Comparison of ENCODE assay signal across 21 mouse cellular contexts in genomic region chr14:12560233-12560577, GRCm38 (mm10).
DNase-seq lines count a peak whose midpoint lies in the region; ATAC-seq and TF ChIP-seq lines count a peak whose summit lies in the region.
"Had no signal": no experiment of that assay in that cellular context is flagged by ENCODE, and none has a peak within 500 bp of the region (broad histone marks: within the 10 kb centered on the region; RNA-seq: fewer than 3 reads in every experiment).

No protein-coding gene starts in this region.

- WGBS in cerebellum, adult 2 months, result 71% methylated on average over 1 of the region's 1 CpGs
- WGBS in limb, embryonic 11.5 days, result 23% methylated on average over 1 of the region's 1 CpGs
- 32% methylated on average over 1 of the region's 1 CpGs for WGBS in limb, embryonic 10.5 days
- WGBS in midbrain, embryonic 13.5 days, result 96% methylated on average over 1 of the region's 1 CpGs
- 67% methylated on average over 1 of the region's 1 CpGs for WGBS in neural tube, embryonic 14.5 days

- peak; percentile 68; the same call in 1 of the 2 replicates for ATAC-seq in limb, embryonic 11.5 days (ENCODE audit: insufficient number of reproducible peaks, low FRiP score, low TSS enrichment, low read depth)
- peak; percentile 28; the same call in 1 of the 2 replicates for ATAC-seq in midbrain, embryonic 13.5 days
- peak; percentile 25; the same call in 1 of the 2 replicates for ATAC-seq in neural tube, embryonic 14.5 days (ENCODE audit: low read depth)
- ATAC-seq: Patski had no signal

- no peak for TF ChIP-seq POLR2A in cerebellum, adult 2 months (IDR thresholded peaks at IDR 0.05; ENCODE audit: borderline replicate concordance, insufficient read depth, low read length)

- H3K4me3 ChIP-seq in cerebellum, adult 2 months (replicated peaks; ENCODE audit: insufficient read depth, low read depth, low read length), result no peak overlapping the region
- H3K4me3 ChIP-seq in limb, embryonic 11.5 days (ENCODE audit: low read depth, low read length), result no peak overlapping the region
- H3K4me3 ChIP-seq in limb, embryonic 10.5 days, result no peak overlapping the region
- no peak overlapping the region for H3K4me3 ChIP-seq in midbrain, embryonic 13.5 days (replicated peaks)
- no peak overlapping the region for H3K4me3 ChIP-seq in neural tube, embryonic 14.5 days (ENCODE audit: low read depth, low read length)
- H3K4me3 ChIP-seq: heart, embryonic 10.5 days; limb, embryonic 12.5 days; liver, embryonic 13.5 days had no signal

- H3K4me2 ChIP-seq in limb, embryonic 11.5 days (ENCODE audit: low read depth, severe bottlenecking), result no peak overlapping the region
- H3K4me2 ChIP-seq in midbrain, embryonic 13.5 days (replicated peaks), result no peak overlapping the region
- H3K4me2 ChIP-seq in neural tube, embryonic 14.5 days (ENCODE audit: low read depth, low read length), result no peak overlapping the region
- H3K4me2 ChIP-seq: limb, embryonic 12.5 days; liver, embryonic 13.5 days; lung, embryonic 14.5 days had no signal

- H3K27me3 ChIP-seq in cerebellum, adult 2 months (ENCODE audit: control insufficient read depth, insufficient read depth, low read length), result no peaks in the 10 kb centered on the region
- H3K27me3 ChIP-seq in limb, embryonic 11.5 days (ENCODE audit: control insufficient read depth, insufficient read depth, low read length), result no peaks in the 10 kb centered on the region
- no peaks in the 10 kb centered on the region for H3K27me3 ChIP-seq in limb, embryonic 10.5 days (ENCODE audit: low read depth, poor library complexity, severe bottlenecking)
- no peaks in the 10 kb centered on the region for H3K27me3 ChIP-seq in midbrain, embryonic 13.5 days
- no peaks in the 10 kb centered on the region for H3K27me3 ChIP-seq in neural tube, embryonic 14.5 days (ENCODE audit: control insufficient read depth, insufficient read depth, low read length)
- H3K27me3 ChIP-seq: limb, embryonic 12.5 days; liver, embryonic 13.5 days; Patski had no signal

- no peak overlapping the region for H3K27ac ChIP-seq in cerebellum, adult 2 months (ENCODE audit: insufficient read depth, low read length)
- no peak overlapping the region for H3K27ac ChIP-seq in limb, embryonic 11.5 days (replicated peaks; ENCODE audit: low read depth, low read length)
- H3K27ac ChIP-seq in limb, embryonic 10.5 days, result no peak overlapping the region
- H3K27ac ChIP-seq in midbrain, embryonic 13.5 days, result peak overlapping the region; percentile 56
- H3K27ac ChIP-seq in neural tube, embryonic 14.5 days (ENCODE audit: low read depth, low read length), result peak overlapping the region; percentile 48
- H3K27ac ChIP-seq: heart, embryonic 10.5 days; limb, embryonic 12.5 days; liver, embryonic 13.5 days had no signal

- no peak for TF ChIP-seq CTCF in cerebellum, adult 2 months (IDR thresholded peaks at IDR 0.05; ENCODE audit: borderline replicate concordance, insufficient read depth, low read depth, low read length)

- H3K4me1 ChIP-seq in cerebellum, adult 2 months (ENCODE audit: control insufficient read depth, insufficient read depth, low read length), result peaks cover 16% of the 10 kb centered on the region
- H3K4me1 ChIP-seq in limb, embryonic 11.5 days (ENCODE audit: control insufficient read depth, insufficient read depth, low read length), result no peaks in the 10 kb centered on the region
- H3K4me1 ChIP-seq in limb, embryonic 10.5 days, result peaks cover 15% of the 10 kb centered on the region
- H3K4me1 ChIP-seq in midbrain, embryonic 13.5 days (replicated peaks), result peaks cover 20% of the 10 kb centered on the region
- peaks cover 18% of the 10 kb centered on the region for H3K4me1 ChIP-seq in neural tube, embryonic 14.5 days (ENCODE audit: control insufficient read depth, insufficient read depth, low read length)
- H3K4me1 ChIP-seq: heart, embryonic 10.5 days; liver, embryonic 13.5 days had no signal

- no peaks in the 10 kb centered on the region for H3K9me3 ChIP-seq in limb, embryonic 11.5 days (ENCODE audit: control insufficient read depth, low read length)
- H3K9me3 ChIP-seq in limb, embryonic 10.5 days (replicated peaks), result no peaks in the 10 kb centered on the region
- H3K9me3 ChIP-seq in midbrain, embryonic 13.5 days, result peaks cover 7% of the 10 kb centered on the region; the same call in 1 of the 2 replicates
- H3K9me3 ChIP-seq in neural tube, embryonic 14.5 days (ENCODE audit: control insufficient read depth, low read length), result no peaks in the 10 kb centered on the region
- H3K9me3 ChIP-seq: heart, embryonic 10.5 days; limb, embryonic 12.5 days; liver, embryonic 13.5 days had no signal

- H3K36me3 ChIP-seq in limb, embryonic 11.5 days (ENCODE audit: control insufficient read depth, insufficient read depth, low read length), result no peaks in the 10 kb centered on the region
- no peaks in the 10 kb centered on the region for H3K36me3 ChIP-seq in limb, embryonic 10.5 days
- no peaks in the 10 kb centered on the region for H3K36me3 ChIP-seq in midbrain, embryonic 13.5 days
- no peaks in the 10 kb centered on the region for H3K36me3 ChIP-seq in neural tube, embryonic 14.5 days (ENCODE audit: control insufficient read depth, insufficient read depth, low read length)
- H3K36me3 ChIP-seq: heart, embryonic 10.5 days; limb, embryonic 12.5 days; liver, embryonic 13.5 days had no signal

- no peak overlapping the region for H3K9ac ChIP-seq in limb, embryonic 11.5 days (ENCODE audit: low read length)
- H3K9ac ChIP-seq in midbrain, embryonic 13.5 days (replicated peaks), result no peak overlapping the region
- H3K9ac ChIP-seq in neural tube, embryonic 14.5 days (replicated peaks; ENCODE audit: low read depth, low read length), result no peak overlapping the region
- H3K9ac ChIP-seq: limb, embryonic 12.5 days; liver, embryonic 13.5 days; lung, embryonic 14.5 days had no signal

- peak; percentile 51 to 64 for DNase-seq in cerebellum, postnatal 10 days
- DNase-seq in cerebellum, adult 2 months, result no peak
- no peak for DNase-seq in limb, embryonic 11.5 days (ENCODE audit: low spot score)
- no peak for DNase-seq in limb, embryonic 10.5 days (ENCODE audit: low spot score)
- no peak for DNase-seq in heart, adult 18-20 months
- DNase-seq in layer of hippocampus, adult 18-20 months (ENCODE audit: low spot score in 2 of 2), result no peak
- DNase-seq: adrenal gland, adult 8-10 months; cerebellum, adult 9-10 months; gastrocnemius, postnatal 36 days; kidney, adult 2 months; kidney, postnatal 25 days; layer of hippocampus, adult 9-11 months; liver, embryonic 13.5 days; lung, embryonic 14.5 days; lung, postnatal 36 days; thymus, adult 2 months had no signal

Comparison
In these comparisons a context has a peak if more than half of its experiments do, and no peak if none do; other contexts are left out.
1. DNase-seq: peak in cerebellum, postnatal 10 days (2 of 2); none in cerebellum, adult 2 months (0 of 2), limb, embryonic 11.5 days (single experiment), limb, embryonic 10.5 days (single experiment), heart, adult 18-20 months (0 of 2) and layer of hippocampus, adult 18-20 months (0 of 2).
2. H3K27ac ChIP-seq: peak in midbrain, embryonic 13.5 days (single experiment) and neural tube, embryonic 14.5 days (single experiment); none in cerebellum, adult 2 months (single experiment), limb, embryonic 11.5 days (single experiment) and limb, embryonic 10.5 days (single experiment).
3. Peak in every context shown above with its lines, with median percentiles within 50 percentile points of each other: ATAC-seq.